Mouse (Mus musculus): ENCODE results near the gene Car10. TPM values are rescaled to one million over a fixed set of nuclear protein-coding genes. Genes with fewer than 3 reads are reported as not detected.

Gene Car10
- polyA plus RNA-seq, 1 experiment from 2014 or later = 0.08 TPM

DNA sequence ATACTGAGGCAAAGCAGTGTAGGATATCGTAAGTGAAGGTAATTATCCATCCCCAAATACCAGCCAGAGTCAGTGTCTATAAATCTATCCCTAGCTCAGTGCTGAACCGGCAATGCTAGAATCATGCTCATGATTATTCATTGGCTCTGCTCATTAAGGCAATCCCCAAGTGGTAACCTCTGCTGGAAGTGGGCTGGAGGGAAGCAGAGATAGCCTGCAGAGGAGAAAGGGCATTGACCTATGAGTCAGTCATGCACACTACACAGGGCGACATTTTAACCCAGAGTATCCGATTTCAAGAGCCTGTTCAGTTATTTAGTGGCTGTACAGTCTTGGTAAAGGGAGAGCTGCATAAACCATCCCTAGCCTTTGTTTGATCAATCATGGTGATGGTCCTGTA lies 402.6 kb downstream of the Car10 start:
- H3K9ac ChIP-seq (ENCODE audit: low read length) = no peak overlapping the region
- H3K4me3 ChIP-seq (ENCODE audit: low read depth, low read length) = no peak overlapping the region
- no peak; the same call in 1 of the 2 replicates for ATAC-seq (ENCODE audit: insufficient number of reproducible peaks, low FRiP score, low TSS enrichment, low read depth)
- H3K4me1 ChIP-seq (ENCODE audit: control insufficient read depth, insufficient read depth, low read length) = peaks cover 9% of the 10 kb centered on the region
- no peak overlapping the region for H3K27ac ChIP-seq (replicated peaks; ENCODE audit: low read depth, low read length)
- H3K36me3 ChIP-seq (ENCODE audit: control insufficient read depth, insufficient read depth, low read length) = no peaks in the 10 kb centered on the region
- H3K4me2 ChIP-seq (ENCODE audit: low read depth, severe bottlenecking) = no peak overlapping the region
- no peaks in the 10 kb centered on the region for H3K9me3 ChIP-seq (ENCODE audit: control insufficient read depth, low read length)
- DNase-seq (ENCODE audit: low spot score) = peak; percentile 32
- no peaks in the 10 kb centered on the region for H3K27me3 ChIP-seq (ENCODE audit: control insufficient read depth, insufficient read depth, low read length)
- 9% methylated on average over 4 of the region's 4 CpGs for WGBS

DNA sequence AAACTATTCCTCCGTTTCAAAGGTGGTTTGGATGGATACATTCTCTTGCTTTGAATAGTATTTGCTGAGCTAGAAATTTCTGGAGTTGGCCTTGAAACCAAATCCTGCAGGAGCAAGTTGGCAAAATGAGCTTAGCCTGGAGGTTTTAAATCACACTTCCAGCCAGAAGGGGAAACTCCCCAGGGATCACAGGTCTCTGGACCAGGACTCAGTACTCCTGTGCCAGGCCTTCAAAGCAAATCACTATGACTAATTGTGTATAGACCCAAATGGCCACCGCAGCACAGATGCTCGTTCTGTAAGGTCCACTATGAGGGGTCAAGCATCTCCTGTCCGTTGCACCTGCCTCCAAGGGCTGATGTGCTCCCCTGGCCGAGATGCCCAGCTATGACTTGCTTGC lies 403.8 kb downstream of the Car10 start:
- Histone ChIP-seq H3K4me3 (ENCODE audit: low read depth, low read length) (no peak overlapping the region), H3K4me2 (ENCODE audit: low read depth, severe bottlenecking) (no peak overlapping the region), H3K27me3 (ENCODE audit: control insufficient read depth, insufficient read depth, low read length) (no peaks in the 10 kb centered on the region), H3K9ac (ENCODE audit: low read length) (no peak overlapping the region), H3K27ac (replicated peaks; ENCODE audit: low read depth, low read length) (no peak overlapping the region), H3K4me1 (ENCODE audit: control insufficient read depth, insufficient read depth, low read length) (peaks cover 9% of the 10 kb centered on the region), H3K36me3 (ENCODE audit: control insufficient read depth, insufficient read depth, low read length) (no peaks in the 10 kb centered on the region), H3K9me3 (ENCODE audit: control insufficient read depth, low read length) (no peaks in the 10 kb centered on the region)
- no peak for DNase-seq (ENCODE audit: low spot score)
- 63% methylated on average over 5 of the region's 5 CpGs for WGBS
- ATAC-seq (ENCODE audit: insufficient number of reproducible peaks, low FRiP score, low TSS enrichment, low read depth) = no peak

DNA sequence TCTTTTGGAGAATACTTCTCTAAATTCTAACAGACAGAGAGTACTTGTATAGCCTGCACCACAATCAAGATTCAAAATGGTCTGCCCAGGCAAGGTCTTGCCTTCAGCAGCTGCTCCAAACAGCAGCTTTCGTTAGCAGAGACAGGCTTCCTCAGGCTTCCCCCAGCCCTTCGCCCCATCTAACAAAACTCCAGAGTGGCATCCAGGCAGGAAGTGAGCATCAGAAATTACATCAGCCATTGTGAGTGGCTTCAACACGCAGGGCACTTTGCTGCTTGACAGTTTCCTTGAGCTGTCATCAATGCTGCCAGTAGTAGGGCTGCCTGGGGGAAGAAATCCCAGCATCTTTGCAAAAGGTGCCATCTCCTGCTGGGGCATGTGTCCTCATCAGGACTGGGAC lies 405.0 kb downstream of the Car10 start:
- no peak overlapping the region for H3K4me3 ChIP-seq (ENCODE audit: low read depth, low read length)
- no peak overlapping the region for H3K9ac ChIP-seq (ENCODE audit: low read length)
- no peak overlapping the region for H3K27ac ChIP-seq (replicated peaks; ENCODE audit: low read depth, low read length)
- H3K9me3 ChIP-seq (ENCODE audit: control insufficient read depth, low read length) = no peaks in the 10 kb centered on the region
- H3K36me3 ChIP-seq (ENCODE audit: control insufficient read depth, insufficient read depth, low read length) = no peaks in the 10 kb centered on the region
- H3K4me1 ChIP-seq (ENCODE audit: control insufficient read depth, insufficient read depth, low read length) = peaks cover 9% of the 10 kb centered on the region
- DNase-seq (ENCODE audit: low spot score) = no peak
- no peak overlapping the region for H3K4me2 ChIP-seq (ENCODE audit: low read depth, severe bottlenecking)
- no peaks in the 10 kb centered on the region for H3K27me3 ChIP-seq (ENCODE audit: control insufficient read depth, insufficient read depth, low read length)
- WGBS = 73% methylated on average over 3 of the region's 3 CpGs
- ATAC-seq (ENCODE audit: insufficient number of reproducible peaks, low FRiP score, low TSS enrichment, low read depth) = no peak

- H3K27me3 ChIP-seq (ENCODE audit: control insufficient read depth, insufficient read depth, low read length) = no peaks in the 10 kb centered on the region
- no peaks in the 10 kb centered on the region for H3K9me3 ChIP-seq (ENCODE audit: control insufficient read depth, low read length)
- ATAC-seq (ENCODE audit: insufficient number of reproducible peaks, low FRiP score, low TSS enrichment, low read depth) (no peak), DNase-seq (ENCODE audit: low spot score) (peak; percentile 36)
- H3K27ac ChIP-seq (replicated peaks; ENCODE audit: low read depth, low read length) = no peak overlapping the region
- H3K4me2 ChIP-seq (ENCODE audit: low read depth, severe bottlenecking) = no peak overlapping the region
- no peaks in the 10 kb centered on the region for H3K36me3 ChIP-seq (ENCODE audit: control insufficient read depth, insufficient read depth, low read length)
- peaks cover 9% of the 10 kb centered on the region for H3K4me1 ChIP-seq (ENCODE audit: control insufficient read depth, insufficient read depth, low read length)
- WGBS = 45% methylated on average over 2 of the region's 2 CpGs
- no peak overlapping the region for H3K4me3 ChIP-seq (ENCODE audit: low read depth, low read length)
- H3K9ac ChIP-seq (ENCODE audit: low read length) = no peak overlapping the region
Measured at GRCm38 (mm10) chr11:93503469-93503868, 405.6 kb downstream of the Car10 start.

GRCm38 (mm10) chr11:93509527-93510235 lies 411.9 kb downstream of the Car10 start:
- no peaks in the 10 kb centered on the region for H3K36me3 ChIP-seq (ENCODE audit: control insufficient read depth, insufficient read depth, low read length)
- H3K9me3 ChIP-seq (ENCODE audit: control insufficient read depth, low read length) = no peaks in the 10 kb centered on the region
- H3K27ac ChIP-seq (replicated peaks; ENCODE audit: low read depth, low read length) = no peak overlapping the region
- no peak overlapping the region for H3K4me2 ChIP-seq (ENCODE audit: low read depth, severe bottlenecking)
- no peak overlapping the region for H3K4me3 ChIP-seq (ENCODE audit: low read depth, low read length)
- ATAC-seq (ENCODE audit: insufficient number of reproducible peaks, low FRiP score, low TSS enrichment, low read depth) (no peak), DNase-seq (ENCODE audit: low spot score) (no peak)
- H3K27me3 ChIP-seq (ENCODE audit: control insufficient read depth, insufficient read depth, low read length) = no peaks in the 10 kb centered on the region
- no peak overlapping the region for H3K9ac ChIP-seq (ENCODE audit: low read length)
- WGBS = 77% methylated on average over 11 of the region's 11 CpGs
- H3K4me1 ChIP-seq (ENCODE audit: control insufficient read depth, insufficient read depth, low read length) = no peaks in the 10 kb centered on the region

DNA sequence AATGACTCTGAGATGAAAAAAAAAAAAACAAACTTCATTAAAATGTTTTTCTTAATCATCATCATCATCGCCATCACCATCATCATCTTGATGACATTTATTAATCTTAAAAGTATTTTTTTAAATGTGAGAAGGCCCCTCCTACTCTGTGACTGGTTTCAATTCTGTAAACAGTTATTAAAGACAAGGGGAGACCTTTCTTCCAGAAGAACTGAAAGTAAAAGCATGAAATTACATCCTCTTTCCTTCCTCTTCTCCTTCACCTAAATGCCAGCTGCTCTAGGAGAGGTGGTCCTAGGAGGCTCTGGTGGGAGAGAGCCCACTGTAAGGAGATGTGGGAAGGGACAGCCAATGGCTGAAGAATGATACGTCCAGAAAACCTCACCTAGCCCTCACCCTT lies 415.0 kb downstream of the Car10 start:
- Histone ChIP-seq H3K4me3 (ENCODE audit: low read depth, low read length) (no peak overlapping the region), H3K9me3 (ENCODE audit: control insufficient read depth, low read length) (no peaks in the 10 kb centered on the region), H3K27me3 (ENCODE audit: control insufficient read depth, insufficient read depth, low read length) (no peaks in the 10 kb centered on the region), H3K4me1 (ENCODE audit: control insufficient read depth, insufficient read depth, low read length) (no peaks in the 10 kb centered on the region), H3K9ac (ENCODE audit: low read length) (no peak overlapping the region), H3K27ac (replicated peaks; ENCODE audit: low read depth, low read length) (no peak overlapping the region), H3K36me3 (ENCODE audit: control insufficient read depth, insufficient read depth, low read length) (no peaks in the 10 kb centered on the region), H3K4me2 (ENCODE audit: low read depth, severe bottlenecking) (no peak overlapping the region)
- no peak for ATAC-seq (ENCODE audit: insufficient number of reproducible peaks, low FRiP score, low TSS enrichment, low read depth)
- DNase-seq (ENCODE audit: low spot score) = no peak
- 87% methylated on average over 2 of the region's 2 CpGs for WGBS

- DNase-seq (ENCODE audit: low spot score) (no peak), ATAC-seq (ENCODE audit: insufficient number of reproducible peaks, low FRiP score, low TSS enrichment, low read depth) (no peak)
- no peaks in the 10 kb centered on the region for H3K9me3 ChIP-seq (ENCODE audit: control insufficient read depth, low read length)
- H3K36me3 ChIP-seq (ENCODE audit: control insufficient read depth, insufficient read depth, low read length) = no peaks in the 10 kb centered on the region
- no peak overlapping the region for H3K4me2 ChIP-seq (ENCODE audit: low read depth, severe bottlenecking)
- 22% methylated on average over 2 of the region's 2 CpGs for WGBS
- no peak overlapping the region for H3K9ac ChIP-seq (ENCODE audit: low read length)
- no peak overlapping the region for H3K4me3 ChIP-seq (ENCODE audit: low read depth, low read length)
- H3K27me3 ChIP-seq (ENCODE audit: control insufficient read depth, insufficient read depth, low read length) = no peaks in the 10 kb centered on the region
- no peak overlapping the region for H3K27ac ChIP-seq (replicated peaks; ENCODE audit: low read depth, low read length)
- H3K4me1 ChIP-seq (ENCODE audit: control insufficient read depth, insufficient read depth, low read length) = no peaks in the 10 kb centered on the region
Measured at GRCm38 (mm10) chr11:93514396-93514795, 416.6 kb downstream of the Car10 start.

- Histone ChIP-seq H3K9ac (ENCODE audit: low read length) (no peak overlapping the region), H3K9me3 (ENCODE audit: control insufficient read depth, low read length) (no peaks in the 10 kb centered on the region), H3K36me3 (ENCODE audit: control insufficient read depth, insufficient read depth, low read length) (no peaks in the 10 kb centered on the region), H3K27ac (replicated peaks; ENCODE audit: low read depth, low read length) (no peak overlapping the region), H3K4me3 (ENCODE audit: low read depth, low read length) (no peak overlapping the region), H3K4me1 (ENCODE audit: control insufficient read depth, insufficient read depth, low read length) (no peaks in the 10 kb centered on the region), H3K4me2 (ENCODE audit: low read depth, severe bottlenecking) (no peak overlapping the region), H3K27me3 (ENCODE audit: control insufficient read depth, insufficient read depth, low read length) (no peaks in the 10 kb centered on the region)
- no peak for DNase-seq (ENCODE audit: low spot score)
- ATAC-seq (ENCODE audit: insufficient number of reproducible peaks, low FRiP score, low TSS enrichment, low read depth) = no peak
- WGBS = 89% methylated on average over 6 of the region's 6 CpGs
Measured at GRCm38 (mm10) chr11:93515566-93515965, 417.7 kb downstream of the Car10 start.

DNA sequence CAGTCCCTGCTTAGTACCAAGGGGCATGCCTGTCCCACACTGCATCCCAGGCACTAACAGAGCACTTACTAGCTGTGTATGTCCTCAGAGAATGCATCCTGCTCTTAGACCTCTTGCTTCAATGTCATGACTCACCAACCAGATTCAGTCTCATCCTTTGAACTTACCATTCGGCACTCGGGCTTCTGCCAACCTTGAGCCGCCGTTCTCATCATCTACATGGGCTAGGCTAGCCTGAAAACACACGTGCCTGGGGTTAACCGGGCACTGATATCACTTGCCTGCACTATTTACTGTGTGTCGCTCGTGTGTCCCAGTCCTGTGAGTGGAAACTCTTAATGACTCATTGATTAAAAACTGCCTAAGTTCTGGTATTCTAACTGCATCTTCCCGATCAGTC lies 418.4 kb downstream of the Car10 start:
- no peaks in the 10 kb centered on the region for H3K4me1 ChIP-seq (ENCODE audit: control insufficient read depth, insufficient read depth, low read length)
- H3K36me3 ChIP-seq (ENCODE audit: control insufficient read depth, insufficient read depth, low read length) = no peaks in the 10 kb centered on the region
- DNase-seq (ENCODE audit: low spot score) (no peak), ATAC-seq (ENCODE audit: insufficient number of reproducible peaks, low FRiP score, low TSS enrichment, low read depth) (no peak)
- no peaks in the 10 kb centered on the region for H3K9me3 ChIP-seq (ENCODE audit: control insufficient read depth, low read length)
- no peaks in the 10 kb centered on the region for H3K27me3 ChIP-seq (ENCODE audit: control insufficient read depth, insufficient read depth, low read length)
- H3K9ac ChIP-seq (ENCODE audit: low read length) = no peak overlapping the region
- no peak overlapping the region for H3K4me2 ChIP-seq (ENCODE audit: low read depth, severe bottlenecking)
- H3K4me3 ChIP-seq (ENCODE audit: low read depth, low read length) = no peak overlapping the region
- no peak overlapping the region for H3K27ac ChIP-seq (replicated peaks; ENCODE audit: low read depth, low read length)
- WGBS = 90% methylated on average over 9 of the region's 9 CpGs

Measured in limb, embryonic 11.5 days (tissue).